In the genomic region with DNA sequence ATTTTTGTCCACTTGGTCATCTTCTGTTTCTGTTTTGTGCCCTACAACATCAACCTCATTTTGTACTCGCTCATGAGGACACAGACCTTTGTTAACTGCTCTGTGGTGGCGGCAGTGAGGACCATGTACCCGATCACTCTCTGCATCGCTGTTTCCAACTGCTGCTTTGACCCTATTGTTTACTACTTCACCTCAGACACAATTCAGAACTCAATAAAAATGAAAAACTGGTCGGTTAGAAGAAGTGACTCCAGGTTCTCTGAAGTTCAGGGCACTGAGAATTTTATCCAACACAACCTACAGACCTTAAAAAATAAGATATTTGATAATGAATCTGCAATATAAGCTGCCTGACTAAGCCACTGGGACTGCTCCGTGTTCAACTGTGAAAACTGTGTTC, we compare ENCODE assay signal across 8 mouse cellular contexts. TPM values are rescaled to one million over a fixed set of nuclear protein-coding genes. Genes with fewer than 3 reads are reported as not detected.
DNase-seq lines count a peak whose midpoint lies in the region; ATAC-seq and TF ChIP-seq lines count a peak whose summit lies in the region.

No protein-coding gene starts in this region.

- ATAC-seq in cerebellum, adult (ENCODE audit: insufficient number of reproducible peaks, low FRiP score, low TSS enrichment): no peak
- ATAC-seq in limb, embryonic 15.5 days (ENCODE audit: insufficient number of reproducible peaks, low FRiP score, low TSS enrichment, low read depth): no peak
- ATAC-seq in neural tube, embryonic 14.5 days (ENCODE audit: low read depth): no peak

- TF ChIP-seq CTCF in cerebellum, adult 2 months (IDR thresholded peaks at IDR 0.05; ENCODE audit: borderline replicate concordance, insufficient read depth, low read depth, low read length): no peak

- no peaks in the 10 kb centered on the region for H3K9me3 ChIP-seq in limb, embryonic 15.5 days
- H3K9me3 ChIP-seq in neural tube, embryonic 14.5 days (ENCODE audit: control insufficient read depth, low read length): no peaks in the 10 kb centered on the region

- TF ChIP-seq POLR2A in cerebellum, adult 2 months (IDR thresholded peaks at IDR 0.05; ENCODE audit: borderline replicate concordance, insufficient read depth, low read length): no peak

- H3K27ac ChIP-seq in cerebellum, adult 2 months (ENCODE audit: insufficient read depth, low read length): no peak overlapping the region
- peak overlapping the region; percentile 96 for H3K27ac ChIP-seq in limb, embryonic 15.5 days
- H3K27ac ChIP-seq in neural tube, embryonic 14.5 days (ENCODE audit: low read depth, low read length): peak overlapping the region; percentile 69

- no peaks in the 10 kb centered on the region for H3K4me1 ChIP-seq in cerebellum, adult 2 months (ENCODE audit: control insufficient read depth, insufficient read depth, low read length)
- H3K4me1 ChIP-seq in limb, embryonic 15.5 days: peaks cover 4% of the 10 kb centered on the region
- peaks cover 5% of the 10 kb centered on the region; the same call in 1 of the 2 replicates for H3K4me1 ChIP-seq in neural tube, embryonic 14.5 days (ENCODE audit: control insufficient read depth, insufficient read depth, low read length)

- H3K4me2 ChIP-seq in limb, embryonic 15.5 days: peak overlapping the region; percentile 44
- peak overlapping the region; percentile 54 for H3K4me2 ChIP-seq in neural tube, embryonic 14.5 days (ENCODE audit: low read depth, low read length)

- peak overlapping the region; percentile 58 for H3K9ac ChIP-seq in limb, embryonic 15.5 days
- H3K9ac ChIP-seq in neural tube, embryonic 14.5 days (replicated peaks; ENCODE audit: low read depth, low read length): peak overlapping the region; percentile 39; the same call in 1 of the 2 replicates

- H3K4me3 ChIP-seq in cerebellum, adult 2 months (replicated peaks; ENCODE audit: insufficient read depth, low read depth, low read length): peak overlapping the region; percentile 62
- H3K4me3 ChIP-seq in limb, embryonic 15.5 days: peak overlapping the region; percentile 55
- H3K4me3 ChIP-seq in neural tube, embryonic 14.5 days (ENCODE audit: low read depth, low read length): peak overlapping the region; percentile 37

- no peak for DNase-seq in cerebellum, adult 2 months
- DNase-seq in embryo, embryonic 11 days: peak; percentile 72
- DNase-seq in heart, postnatal 4 days: peak; percentile 14
- DNase-seq in frontal cortex, postnatal 36 days (ENCODE audit: low spot score in 2 of 2): no peak
- DNase-seq in urinary bladder, adult 18-20 months (ENCODE audit: low spot score in 2 of 2): no peak

- 0 out of 2 replicates have a peak, but pooled peaks cover 4% of the 10 kb centered on the region for H3K36me3 ChIP-seq in limb, embryonic 15.5 days
- no peaks in the 10 kb centered on the region for H3K36me3 ChIP-seq in neural tube, embryonic 14.5 days (ENCODE audit: control insufficient read depth, insufficient read depth, low read length)

- H3K27me3 ChIP-seq in cerebellum, adult 2 months (ENCODE audit: control insufficient read depth, insufficient read depth, low read length): no peaks in the 10 kb centered on the region
- no peaks in the 10 kb centered on the region for H3K27me3 ChIP-seq in limb, embryonic 15.5 days
- no peaks in the 10 kb centered on the region for H3K27me3 ChIP-seq in neural tube, embryonic 14.5 days (ENCODE audit: control insufficient read depth, insufficient read depth, low read length)

- WGBS in cerebellum, adult 2 months: 37% methylated on average over 6 of the region's 6 CpGs
- under 1% methylated on average over 6 of the region's 6 CpGs for WGBS in limb, embryonic 15.5 days
- WGBS in neural tube, embryonic 14.5 days: 0% methylated on average over 6 of the region's 6 CpGs

RNA-seq across cellular contexts. Expression of a gene that starts 1.6 kb away (rescaled TPM):
- 2.4 and 2.7 TPM in 2 replicates for polyA plus RNA-seq in cerebellum, adult 2 months (2012; rRNA removed)
- total RNA-seq in heart, postnatal 4 days (2021): 1 to 10 TPM; 4.0 to 4.1 TPM
- polyA plus RNA-seq in limb, embryonic 15.5 days (2015; fragmentation: Nextera tagmentation; extraction: Ambion mirVana): 12.6 and 12.7 TPM in 2 replicates
- 3.5 and 4.7 TPM in 2 replicates for polyA plus RNA-seq in neural tube, embryonic 14.5 days (2014; fragmentation: Nextera tagmentation; extraction: Ambion mirVana)

Comparison
In these comparisons a context has a peak if more than half of its experiments do, and no peak if none do; other contexts are left out.
1. DNase-seq: peak in embryo, embryonic 11 days (single experiment) and heart, postnatal 4 days (single experiment); none in cerebellum, adult 2 months (0 of 2), frontal cortex, postnatal 36 days (0 of 2) and urinary bladder, adult 18-20 months (0 of 2).
2. Peak in every context shown above with its lines, with median percentiles within 50 percentile points of each other: H3K4me3 ChIP-seq.